In the genomic region with DNA sequence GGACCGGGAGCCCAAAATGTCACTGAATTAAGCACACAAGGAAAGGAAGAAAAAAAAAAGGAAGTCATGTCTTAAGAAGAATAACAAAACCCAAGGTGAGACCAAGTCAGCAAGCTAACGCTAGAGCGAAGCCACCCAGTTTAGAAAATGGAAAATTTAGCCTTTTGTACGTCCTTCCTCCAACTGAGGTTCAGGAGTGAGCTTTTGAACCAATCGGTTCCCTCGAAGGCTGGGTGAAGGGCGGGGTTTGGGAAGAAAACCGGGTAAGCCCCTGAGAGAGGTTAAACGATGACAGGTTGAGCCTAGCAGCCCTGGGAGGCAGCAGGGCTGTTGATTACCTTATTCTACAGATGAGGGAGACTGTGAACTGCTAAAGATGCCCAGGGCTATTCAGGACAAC, we compare ENCODE assay signal across 12 mouse cellular contexts.
DNase-seq lines count a peak whose midpoint lies in the region; ATAC-seq and TF ChIP-seq lines count a peak whose summit lies in the region.
"Had no signal": no experiment of that assay in that cellular context is flagged by ENCODE, and none has a peak within 500 bp of the region (broad histone marks: within the 10 kb centered on the region; RNA-seq: fewer than 3 reads in every experiment).

No protein-coding gene starts in this region.

- H3K4me2 ChIP-seq in kidney, embryonic 16.5 days (replicated peaks; ENCODE audit: low read depth, low read length): no peak overlapping the region
- no peak overlapping the region for H3K4me2 ChIP-seq in kidney, embryonic 14.5 days (replicated peaks; ENCODE audit: low read depth, low read length)
- H3K4me2 ChIP-seq in embryonic facial prominence, embryonic 13.5 days: peak overlapping the region; percentile 31
- H3K4me2 ChIP-seq: midbrain, embryonic 12.5 days had no signal

- no peaks in the 10 kb centered on the region for H3K27me3 ChIP-seq in kidney, embryonic 16.5 days (ENCODE audit: insufficient read depth, low read length)
- H3K27me3 ChIP-seq in kidney, embryonic 14.5 days (ENCODE audit: control insufficient read depth, insufficient read depth, low read length): no peaks in the 10 kb centered on the region
- H3K27me3 ChIP-seq in embryonic facial prominence, embryonic 13.5 days: no peaks in the 10 kb centered on the region
- H3K27me3 ChIP-seq: midbrain, embryonic 12.5 days had no signal

- peak; percentile 22 for DNase-seq in ES-E14 (ENCODE audit: low read depth, low spot score)
- DNase-seq in thymus, postnatal 10 days (ENCODE audit: low spot score in 2 of 2): peak; percentile 17 to 18
- DNase-seq in right cerebral cortex, postnatal 4 days: no peak
- DNase-seq in spleen, adult 12 weeks (ENCODE audit: low spot score): no peak
- DNase-seq: heart, adult 11 months; lung, adult 2 months; right cerebral cortex, postnatal 25 days had no signal

- H3K9ac ChIP-seq in kidney, embryonic 16.5 days (replicated peaks; ENCODE audit: low read length): no peak overlapping the region
- H3K9ac ChIP-seq in kidney, embryonic 14.5 days (ENCODE audit: low read depth, low read length): no peak overlapping the region
- no peak overlapping the region for H3K9ac ChIP-seq in ES-E14 (ENCODE audit: insufficient read depth, low read depth, low read length, poor library complexity, severe bottlenecking)
- H3K9ac ChIP-seq in embryonic facial prominence, embryonic 13.5 days: no peak overlapping the region
- H3K9ac ChIP-seq: midbrain, embryonic 12.5 days had no signal

- WGBS in kidney, embryonic 16.5 days: 26% methylated on average over 9 of the region's 9 CpGs
- 24% methylated on average over 9 of the region's 9 CpGs for WGBS in kidney, embryonic 14.5 days
- WGBS in embryonic facial prominence, embryonic 13.5 days: 18% methylated on average over 9 of the region's 9 CpGs

- H3K4me3 ChIP-seq in kidney, embryonic 16.5 days (ENCODE audit: low read length): no peak overlapping the region
- H3K4me3 ChIP-seq in kidney, embryonic 14.5 days (ENCODE audit: low read length): no peak overlapping the region
- no peak overlapping the region for H3K4me3 ChIP-seq in ES-E14 (ENCODE audit: insufficient read depth in 1 of 2, low read depth in 1 of 2, low read length in 2 of 2, poor library complexity in 1 of 2, severe bottlenecking in 1 of 2)
- no peak overlapping the region; the same call in 1 of the 2 replicates for H3K4me3 ChIP-seq in embryonic facial prominence, embryonic 13.5 days
- H3K4me3 ChIP-seq: midbrain, embryonic 12.5 days had no signal

- no peaks in the 10 kb centered on the region for H3K36me3 ChIP-seq in kidney, embryonic 16.5 days (ENCODE audit: insufficient read depth, low read length)
- no peaks in the 10 kb centered on the region for H3K36me3 ChIP-seq in kidney, embryonic 14.5 days (ENCODE audit: control insufficient read depth, insufficient read depth, low read length)
- H3K36me3 ChIP-seq in ES-E14 (ENCODE audit: control insufficient read depth, insufficient read depth, low read length, poor library complexity, severe bottlenecking): no peaks in the 10 kb centered on the region
- no peaks in the 10 kb centered on the region for H3K36me3 ChIP-seq in embryonic facial prominence, embryonic 13.5 days
- H3K36me3 ChIP-seq: midbrain, embryonic 12.5 days had no signal

- in situ Hi-C loops in ES-E14 (cut with MboI; ENCODE audit: low sequenced_read_pairs in 2 of 2, unreplicated experiment in 2 of 2): no loop called here

- no peaks in the 10 kb centered on the region for H3K4me1 ChIP-seq in kidney, embryonic 16.5 days (ENCODE audit: insufficient read depth, low read length)
- 0 out of 2 replicates have a peak, but pooled peaks cover 4% of the 10 kb centered on the region for H3K4me1 ChIP-seq in kidney, embryonic 14.5 days (ENCODE audit: control insufficient read depth, insufficient read depth, low read length)
- H3K4me1 ChIP-seq in ES-E14 (ENCODE audit: control insufficient read depth in 2 of 2, insufficient read depth in 2 of 2, low read length in 2 of 2, poor library complexity in 1 of 2): no peaks in the 10 kb centered on the region
- H3K4me1 ChIP-seq in embryonic facial prominence, embryonic 13.5 days: 0 out of 2 replicates have a peak, but pooled peaks cover 11% of the 10 kb centered on the region

- H3K9me3 ChIP-seq in kidney, embryonic 16.5 days (ENCODE audit: low read length): no peaks in the 10 kb centered on the region
- H3K9me3 ChIP-seq in kidney, embryonic 14.5 days (ENCODE audit: control insufficient read depth, low read length): no peaks in the 10 kb centered on the region
- no peaks in the 10 kb centered on the region for H3K9me3 ChIP-seq in ES-E14 (ENCODE audit: control insufficient read depth, insufficient read depth, low read depth, low read length)
- H3K9me3 ChIP-seq in embryonic facial prominence, embryonic 13.5 days: no peaks in the 10 kb centered on the region
- H3K9me3 ChIP-seq: midbrain, embryonic 12.5 days had no signal

- no peak overlapping the region for H3K27ac ChIP-seq in kidney, embryonic 16.5 days (ENCODE audit: low read length)
- no peak overlapping the region for H3K27ac ChIP-seq in kidney, embryonic 14.5 days (ENCODE audit: low read depth, low read length)
- no peak overlapping the region for H3K27ac ChIP-seq in ES-E14 (ENCODE audit: insufficient read depth, low read depth, low read length, poor library complexity, severe bottlenecking)
- H3K27ac ChIP-seq in embryonic facial prominence, embryonic 13.5 days: no peak overlapping the region
- H3K27ac ChIP-seq: hindbrain, postnatal 0 days; midbrain, embryonic 12.5 days had no signal

- ATAC-seq in kidney, embryonic 16.5 days (ENCODE audit: low FRiP score, low TSS enrichment): 0 out of 2 replicates have a peak, but pooled peaks have one; percentile 35
- no peak for ATAC-seq in kidney, embryonic 14.5 days (ENCODE audit: low FRiP score, low TSS enrichment)
- ATAC-seq in embryonic facial prominence, embryonic 13.5 days (ENCODE audit: insufficient number of reproducible peaks, insufficient read depth, low FRiP score, low TSS enrichment, low read depth): no peak
- ATAC-seq: hindbrain, postnatal 0 days had no signal

TF ChIP-seq in ES-E14, 5 proteins besides CTCF, POLR2A, EP300 and RAD21:
- no peak for TF ChIP-seq CHD2 (IDR thresholded peaks at IDR 0.05; ENCODE audit: low read depth, low read length)
- no peak for TF ChIP-seq ZC3H11A (IDR thresholded peaks at IDR 0.05; ENCODE audit: borderline replicate concordance, low read depth, low read length)
- no peak for TF ChIP-seq ZNF384 (IDR thresholded peaks at IDR 0.05; ENCODE audit: low read depth, low read length)
- no peak for TF ChIP-seq HCFC1 (IDR thresholded peaks at IDR 0.05; ENCODE audit: borderline replicate concordance, insufficient read depth, low read length)
- TF ChIP-seq MAFK (IDR thresholded peaks at IDR 0.05; ENCODE audit: insufficient read depth, low read depth, low read length): no peak

Comparison
In these comparisons a context has a peak if more than half of its experiments do, and no peak if none do; other contexts are left out.
1. DNase-seq: peak in ES-E14 (single experiment) and thymus, postnatal 10 days (2 of 2); none in right cerebral cortex, postnatal 4 days (single experiment) and spleen, adult 12 weeks (single experiment).